Mouse (Mus musculus) CH12F3 (cell line): ENCODE results near the gene Bcam.

Experiments
- in situ Hi-C: fragments of 300-500 bp; cut with MboI; formaldehyde crosslinking; loops from 2 replicates; pipeline ENCODE4 v1.14.3; 2020; ENCODE audit warnings: low sequenced_read_pairs

Bcam gene

GRCm38 (mm10) chr7:19755008-19755407, 15.8 kb downstream of the Bcam start:
- in situ Hi-C loops = no loop called here

GRCm38 (mm10) chr7:19754065-19754464, 16.8 kb downstream of the Bcam start:
- in situ Hi-C loops = no loop called here

- in situ Hi-C loops = no loop called here
These were observed 17.2 kb downstream of the Bcam start for GRCm38 (mm10) chr7:19753587-19753986.

- in situ Hi-C loops = no loop called here
These were observed 18.2 kb downstream of the Bcam start for GRCm38 (mm10) chr7:19752652-19753051.

GRCm38 (mm10) chr7:19751070-19751383, 19.8 kb downstream of the Bcam start:
- in situ Hi-C loops = no loop called here

- in situ Hi-C loops = no loop called here
These were observed 20.4 kb downstream of the Bcam start, which contains the start of gene Nectin2 for GRCm38 (mm10) chr7:19750217-19751069. Gene Nectin2 (minus strand): TSS chr7:19750483.

GRCm38 (mm10) chr7:19749389-19750216, 21.2 kb downstream of the Bcam start:
- in situ Hi-C loops = no loop called here

GRCm38 (mm10) chr7:19748219-19749195, 22.3 kb downstream of the Bcam start:
- in situ Hi-C loops = no loop called here

GRCm38 (mm10) chr7:19747420-19748218, 23.2 kb downstream of the Bcam start:
- in situ Hi-C loops = no loop called here

- in situ Hi-C loops = no loop called here
These were observed 24.2 kb downstream of the Bcam start for GRCm38 (mm10) chr7:19746426-19747201.

GRCm38 (mm10) chr7:19745971-19746370, 24.8 kb downstream of the Bcam start:
- in situ Hi-C loops = no loop called here

- in situ Hi-C loops = no loop called here
These were observed 26.0 kb downstream of the Bcam start for GRCm38 (mm10) chr7:19744590-19745385.

- in situ Hi-C loops = no loop called here
These were observed 27.0 kb downstream of the Bcam start for GRCm38 (mm10) chr7:19743791-19744190.

- in situ Hi-C loops = no loop called here
These were observed 28.3 kb downstream of the Bcam start for GRCm38 (mm10) chr7:19742468-19742867.

- in situ Hi-C loops = no loop called here
These were observed 29.3 kb downstream of the Bcam start for GRCm38 (mm10) chr7:19741329-19742031.

- in situ Hi-C loops = no loop called here
These were observed 30.5 kb downstream of the Bcam start for GRCm38 (mm10) chr7:19740269-19740668.

- in situ Hi-C loops = no loop called here
These were observed 32.0 kb downstream of the Bcam start for GRCm38 (mm10) chr7:19738771-19739170.
